Mouse (Mus musculus): ENCODE data around the gene Pnmal1.

DNA sequence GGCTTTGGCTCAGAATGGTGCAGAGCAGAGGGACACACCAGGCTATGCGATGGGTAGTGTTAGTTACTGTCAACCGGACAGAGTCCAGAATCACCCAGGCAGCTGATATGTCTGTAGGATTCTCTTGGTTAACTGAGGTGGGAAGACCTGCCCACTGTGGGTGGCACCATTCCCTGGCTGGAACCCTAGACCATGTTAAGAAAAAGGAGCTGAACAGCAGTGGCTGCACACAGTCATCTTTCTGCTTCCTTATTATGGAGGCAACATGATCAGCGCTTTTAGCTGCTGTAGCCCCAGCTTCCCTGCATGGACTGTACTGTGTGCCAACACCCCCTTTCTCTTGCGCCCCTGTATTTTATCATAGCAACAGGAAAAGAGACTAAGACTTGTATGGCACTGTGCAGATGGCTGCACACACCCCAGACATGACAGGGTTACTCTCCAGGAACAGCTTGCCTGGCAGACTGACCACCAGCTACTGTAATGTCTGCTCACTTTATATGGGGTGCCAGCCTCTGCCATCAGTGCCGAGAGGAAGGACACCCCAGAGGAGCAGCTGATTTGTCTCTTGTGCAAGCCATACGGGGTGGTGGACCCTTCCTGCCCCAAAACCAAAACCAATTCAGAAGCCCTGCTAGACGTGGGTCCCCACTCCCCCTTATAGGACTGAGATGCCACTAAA is 52.6 kb downstream of the Pnmal1 start:
- TF ChIP-seq CTCF (IDR thresholded peaks at IDR 0.05; ENCODE audit: extremely low read depth, insufficient read length, insufficient replicate concordance, low read depth, low read length) (no peak), POLR2A (IDR thresholded peaks at IDR 0.05; ENCODE audit: low read depth, low read length) (no peak)

All from small intestine, adult 2 months (tissue).